Mouse (Mus musculus): ENCODE data around the gene Grik4.

DNA sequence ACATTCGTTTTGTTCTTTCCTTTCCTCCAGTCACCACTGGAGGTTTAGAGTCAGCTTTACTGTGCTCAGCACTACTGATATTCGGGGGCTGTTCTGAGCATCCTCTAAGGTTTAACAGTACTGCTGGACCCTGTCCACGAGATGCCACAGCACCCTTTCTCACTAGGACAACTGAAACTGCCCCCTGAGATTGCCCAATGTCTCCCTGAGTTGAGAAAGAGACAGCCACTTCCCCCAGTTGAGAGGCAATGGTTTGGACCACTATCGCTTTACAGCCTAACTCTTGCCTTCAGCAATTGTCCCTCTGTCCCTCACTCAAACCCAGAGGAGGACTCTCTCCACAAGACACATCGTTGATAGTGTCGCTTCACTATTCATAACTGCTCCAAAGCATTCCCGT lies 238.4 kb downstream of the Grik4 start:
- TF ChIP-seq POLR2A (IDR thresholded peaks at IDR 0.05; ENCODE audit: control insufficient read depth, low read depth, low read length) (no peak), CTCF (IDR thresholded peaks at IDR 0.05; ENCODE audit: control insufficient read depth, insufficient read depth, insufficient replicate concordance, low read depth, low read length) (no peak)
